ENCODE assay signal across 8 mouse cellular contexts in the genomic region with DNA sequence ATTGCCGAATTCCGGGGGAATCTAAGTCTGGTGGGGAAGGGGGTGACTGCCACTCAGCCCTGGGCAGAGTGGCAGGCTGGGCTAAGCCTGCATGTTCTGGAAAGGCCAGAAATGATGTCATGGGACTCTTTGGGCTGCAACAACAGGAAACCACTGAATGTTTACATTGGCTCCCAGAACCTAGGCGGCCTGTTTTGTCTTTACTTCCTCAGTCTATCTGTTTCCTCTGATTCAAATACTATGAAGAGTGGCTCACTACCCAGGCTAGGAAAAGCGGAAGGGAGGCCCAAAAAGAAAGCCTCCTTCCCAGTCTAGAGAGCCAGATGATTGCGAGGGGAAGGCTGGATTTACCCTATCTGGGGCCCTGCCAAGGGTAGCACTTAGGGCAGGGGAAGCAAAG.
A peak's percentile ranks its signal among the peaks of the same experiment; 100 is the strongest.
DNase-seq lines count a peak whose midpoint lies in the region; ATAC-seq lines count a peak whose summit lies in the region.

No protein-coding gene starts in this region.

- H3K4me1 ChIP-seq in heart, embryonic 12.5 days (replicated peaks): no peaks in the 10 kb centered on the region
- no peaks in the 10 kb centered on the region for H3K4me1 ChIP-seq in limb, embryonic 15.5 days
- no peaks in the 10 kb centered on the region for H3K4me1 ChIP-seq in hindbrain, embryonic 14.5 days (replicated peaks; ENCODE audit: control insufficient read depth, insufficient read depth, low read length)
- no peaks in the 10 kb centered on the region for H3K4me1 ChIP-seq in forebrain, embryonic 11.5 days (replicated peaks; ENCODE audit: control insufficient read depth, insufficient read depth, low read length)

- no peaks in the 10 kb centered on the region for H3K9me3 ChIP-seq in heart, embryonic 12.5 days (replicated peaks)
- H3K9me3 ChIP-seq in limb, embryonic 15.5 days: no peaks in the 10 kb centered on the region
- H3K9me3 ChIP-seq in hindbrain, embryonic 14.5 days (ENCODE audit: control insufficient read depth, low read length): no peaks in the 10 kb centered on the region
- H3K9me3 ChIP-seq in forebrain, embryonic 11.5 days (ENCODE audit: control insufficient read depth, low read length): no peaks in the 10 kb centered on the region

- DNase-seq in adrenal gland, adult 2 months: peak; percentile 34
- DNase-seq in adrenal gland, adult 18-20 months (ENCODE audit: low spot score in 2 of 2): no peak
- peak; percentile 19 for DNase-seq in adrenal gland, adult 8-10 months
- peak; percentile 46 to 49 for DNase-seq in spleen, postnatal 36 days (ENCODE audit: low spot score in 2 of 2)
- no peak for DNase-seq in hindbrain, embryonic 14.5 days (ENCODE audit: low spot score)
- no peak for DNase-seq in forebrain, embryonic 11.5 days (ENCODE audit: low spot score)

- no peaks in the 10 kb centered on the region for H3K36me3 ChIP-seq in heart, embryonic 12.5 days
- no peaks in the 10 kb centered on the region for H3K36me3 ChIP-seq in limb, embryonic 15.5 days
- H3K36me3 ChIP-seq in hindbrain, embryonic 14.5 days (replicated peaks; ENCODE audit: control insufficient read depth, insufficient read depth): no peaks in the 10 kb centered on the region
- H3K36me3 ChIP-seq in forebrain, embryonic 11.5 days (ENCODE audit: control insufficient read depth, insufficient read depth, low read length): no peaks in the 10 kb centered on the region

- H3K27ac ChIP-seq in heart, embryonic 12.5 days (ENCODE audit: poor library complexity, severe bottlenecking): peak overlapping the region; percentile 78
- H3K27ac ChIP-seq in limb, embryonic 15.5 days: no peak overlapping the region
- no peak overlapping the region for H3K27ac ChIP-seq in hindbrain, embryonic 14.5 days
- H3K27ac ChIP-seq in forebrain, embryonic 11.5 days (ENCODE audit: low read depth, low read length): no peak overlapping the region

- H3K9ac ChIP-seq in heart, embryonic 12.5 days: no peak overlapping the region
- H3K9ac ChIP-seq in limb, embryonic 15.5 days: no peak overlapping the region
- no peak overlapping the region for H3K9ac ChIP-seq in hindbrain, embryonic 14.5 days
- H3K9ac ChIP-seq in forebrain, embryonic 11.5 days (ENCODE audit: low read length): no peak overlapping the region

- ATAC-seq in heart, embryonic 12.5 days (ENCODE audit: insufficient number of reproducible peaks, low FRiP score): peak; percentile 88
- ATAC-seq in limb, embryonic 15.5 days (ENCODE audit: insufficient number of reproducible peaks, low FRiP score, low TSS enrichment, low read depth): 0 out of 2 replicates have a peak, but pooled peaks have one; percentile 24
- no peak for ATAC-seq in hindbrain, embryonic 14.5 days (ENCODE audit: low FRiP score)
- ATAC-seq in forebrain, embryonic 11.5 days (replicated peaks; ENCODE audit: low FRiP score): no peak

- H3K4me2 ChIP-seq in heart, embryonic 12.5 days: no peak overlapping the region
- H3K4me2 ChIP-seq in limb, embryonic 15.5 days: no peak overlapping the region
- no peak overlapping the region for H3K4me2 ChIP-seq in hindbrain, embryonic 14.5 days (replicated peaks)
- H3K4me2 ChIP-seq in forebrain, embryonic 11.5 days (ENCODE audit: low read depth, low read length, severe bottlenecking): no peak overlapping the region

- H3K4me3 ChIP-seq in heart, embryonic 12.5 days: no peak overlapping the region
- no peak overlapping the region for H3K4me3 ChIP-seq in limb, embryonic 15.5 days
- no peak overlapping the region for H3K4me3 ChIP-seq in hindbrain, embryonic 14.5 days (replicated peaks; ENCODE audit: low read length)
- no peak overlapping the region for H3K4me3 ChIP-seq in forebrain, embryonic 11.5 days (ENCODE audit: low read depth, low read length)

- WGBS in heart, embryonic 12.5 days: 42% methylated on average over 5 of the region's 5 CpGs
- 60% methylated on average over 5 of the region's 5 CpGs for WGBS in limb, embryonic 15.5 days
- 82% methylated on average over 5 of the region's 5 CpGs for whole genome bisulfite sequencing in hindbrain, embryonic 14.5 days
- WGBS in forebrain, embryonic 11.5 days: 83% methylated on average over 5 of the region's 5 CpGs

- H3K27me3 ChIP-seq in heart, embryonic 12.5 days (replicated peaks): no peaks in the 10 kb centered on the region
- H3K27me3 ChIP-seq in limb, embryonic 15.5 days: no peaks in the 10 kb centered on the region
- H3K27me3 ChIP-seq in hindbrain, embryonic 14.5 days (ENCODE audit: control insufficient read depth, insufficient read depth, low read length): no peaks in the 10 kb centered on the region
- H3K27me3 ChIP-seq in forebrain, embryonic 11.5 days (ENCODE audit: control insufficient read depth, insufficient read depth, low read length): no peaks in the 10 kb centered on the region

Comparison
In these comparisons a context has a peak if more than half of its experiments do, and no peak if none do; other contexts are left out.
1. DNase-seq: peak in adrenal gland, adult 2 months (single experiment), adrenal gland, adult 8-10 months (single experiment) and spleen, postnatal 36 days (2 of 2); none in adrenal gland, adult 18-20 months (0 of 2), hindbrain, embryonic 14.5 days (single experiment) and forebrain, embryonic 11.5 days (single experiment).
2. ATAC-seq: peak in heart, embryonic 12.5 days (single experiment) and limb, embryonic 15.5 days (single experiment); none in hindbrain, embryonic 14.5 days (single experiment) and forebrain, embryonic 11.5 days (single experiment).